Mouse (Mus musculus) urinary bladder, postnatal 36 days (tissue): ENCODE results near the gene Tmem11.

ENCODE experiments used
- DNase-seq, 2 experiments: peaks; one replicate each; pipeline ENCODE4 v3.0.0; 2022; ENCODE audit warnings: low spot score in 2 of 2, mixed read lengths in 1 of 2

Gene Tmem11

DNA sequence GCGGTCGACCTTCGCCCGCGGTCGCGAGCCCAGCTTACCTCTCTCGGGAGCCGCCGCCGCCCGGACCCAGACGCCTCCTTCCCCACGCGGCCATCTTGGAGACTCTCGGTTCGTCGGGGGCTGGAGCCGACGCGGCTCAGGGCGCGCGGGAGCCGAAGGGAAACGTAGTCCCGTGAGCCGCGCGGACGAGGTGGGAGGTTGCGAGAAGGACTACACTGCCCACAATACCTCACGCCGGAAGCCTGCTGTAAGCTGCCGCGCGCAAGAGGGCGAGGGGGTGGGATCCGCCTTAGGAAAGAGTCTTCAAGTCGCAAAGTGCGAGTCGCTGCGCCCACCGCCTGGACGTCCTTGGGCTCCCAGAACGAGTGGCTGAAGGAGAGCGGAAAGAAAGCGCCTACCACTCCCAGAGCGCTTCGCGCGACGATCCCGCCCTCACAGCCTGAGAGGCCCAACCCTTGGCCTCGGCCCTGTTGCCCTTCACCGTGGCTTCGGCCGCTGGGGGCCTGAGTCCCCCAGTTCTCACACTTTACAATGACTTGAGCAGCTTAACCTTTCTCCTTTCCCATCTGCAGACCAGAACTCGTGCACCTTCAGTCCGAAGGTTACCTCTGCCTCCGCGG lies at the start of gene Tmem11:
Gene Tmem11, minus strand, starts transcription at position 598 of the 620 bp plus-strand sequence.
- DNase-seq = peak; percentile 88 to 96

DNA sequence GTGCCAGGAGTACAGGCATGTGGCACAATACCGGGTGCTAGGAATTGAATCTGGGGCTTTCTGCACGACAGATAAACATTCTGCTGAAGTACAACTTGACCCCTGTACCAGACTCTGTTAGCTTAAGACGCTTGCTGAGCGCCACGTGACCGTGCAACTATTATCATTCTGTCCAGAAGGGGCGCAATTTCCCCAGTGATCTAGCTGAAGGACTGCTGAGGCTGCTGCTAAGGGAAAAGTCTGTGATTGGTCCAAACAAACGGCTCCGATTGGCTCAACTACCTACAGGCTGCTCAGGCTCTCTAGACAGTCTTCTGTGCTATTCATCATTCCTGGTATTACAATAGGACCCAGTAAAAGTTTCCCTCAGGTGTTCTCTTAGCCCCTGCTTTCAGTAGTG lies 48.2 kb upstream of the Tmem11 start:
- peak; percentile 83 to 89 for DNase-seq

GRCm38 (mm10) chr11:60924981-60925380 lies 45.9 kb upstream of the Tmem11 start:
- DNase-seq = no peak

DNA sequence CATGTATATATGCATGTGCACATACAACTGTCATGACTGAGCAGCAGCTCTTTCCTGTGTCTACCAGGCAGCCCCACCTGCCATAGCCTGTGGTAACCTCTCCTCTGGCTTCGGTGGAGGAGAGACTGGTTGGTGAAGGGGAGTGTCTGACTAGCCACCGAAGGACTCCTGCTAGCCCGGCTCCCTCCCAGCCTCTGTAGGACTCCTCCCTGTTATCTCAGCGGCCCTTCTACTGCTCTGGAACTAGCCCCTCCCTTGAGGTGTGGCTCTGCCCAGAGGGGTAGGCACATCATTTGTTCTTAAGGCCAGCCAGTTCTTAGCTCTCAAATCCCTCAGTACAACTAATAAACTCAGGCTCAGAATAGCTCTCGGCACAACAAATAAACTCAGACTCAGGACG lies 45.4 kb upstream of the Tmem11 start:
- DNase-seq = no peak

DNA sequence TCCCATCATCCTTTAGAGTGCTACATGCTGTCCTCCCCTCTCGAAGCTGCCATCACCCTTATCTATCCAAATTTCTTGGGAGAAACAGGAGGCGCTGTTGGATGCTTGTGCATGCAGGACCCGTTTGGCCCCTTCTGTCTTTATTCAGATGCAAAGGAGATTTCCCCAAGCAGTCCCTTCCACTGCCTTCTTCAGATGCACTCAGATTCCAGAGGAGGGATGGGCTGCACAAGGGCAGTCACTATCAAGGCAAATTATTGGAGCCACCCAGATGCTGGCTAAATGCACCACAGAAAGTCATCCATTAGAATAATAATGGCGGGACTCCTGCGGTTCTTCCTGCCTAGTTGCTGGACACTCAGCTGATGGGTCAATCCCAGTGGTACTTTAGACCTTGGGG lies 43.9 kb upstream of the Tmem11 start:
- DNase-seq = no peak

DNA sequence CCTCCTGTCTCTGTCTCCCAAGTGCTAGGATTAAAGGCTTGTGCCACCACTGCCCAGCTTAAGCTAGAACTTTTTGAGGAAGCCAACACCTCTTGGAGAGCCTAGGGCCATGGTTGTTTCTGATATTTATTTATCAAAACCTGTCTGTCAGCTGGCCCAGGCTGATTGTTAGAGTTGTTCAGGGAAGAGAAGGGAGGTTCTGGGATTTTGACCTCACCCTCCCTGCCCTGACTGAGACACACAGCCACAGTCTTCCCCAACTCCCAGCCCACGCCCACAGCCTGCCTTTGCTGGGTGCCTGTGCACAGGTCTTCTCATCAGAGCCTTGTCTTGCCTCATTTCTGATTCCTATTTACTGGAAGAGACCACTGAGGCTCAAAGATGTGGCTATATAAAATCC lies 43.1 kb upstream of the Tmem11 start:
- no peak for DNase-seq

DNA sequence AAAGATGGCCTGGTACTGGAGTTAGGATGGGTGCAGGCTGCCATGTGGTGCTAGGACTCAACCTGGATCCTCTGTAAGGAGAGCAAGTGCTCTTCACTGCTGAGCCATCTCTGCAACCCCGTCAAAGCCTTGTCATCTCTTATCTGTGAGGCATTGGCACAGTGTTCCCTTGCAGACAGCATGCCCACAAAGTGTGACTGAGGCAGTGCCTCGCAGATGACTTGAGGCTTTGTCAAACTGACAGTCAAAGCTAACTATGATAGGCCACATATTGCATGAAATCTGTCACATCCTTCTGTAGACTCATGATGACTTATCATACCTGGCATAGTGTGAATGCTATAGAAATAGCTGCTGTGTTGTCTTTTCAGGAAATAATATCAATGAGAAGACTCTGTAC lies 40.9 kb upstream of the Tmem11 start:
- DNase-seq = no peak

- DNase-seq = no peak
These were observed 36.1 kb upstream of the Tmem11 start for GRCm38 (mm10) chr11:60915201-60915600.

DNA sequence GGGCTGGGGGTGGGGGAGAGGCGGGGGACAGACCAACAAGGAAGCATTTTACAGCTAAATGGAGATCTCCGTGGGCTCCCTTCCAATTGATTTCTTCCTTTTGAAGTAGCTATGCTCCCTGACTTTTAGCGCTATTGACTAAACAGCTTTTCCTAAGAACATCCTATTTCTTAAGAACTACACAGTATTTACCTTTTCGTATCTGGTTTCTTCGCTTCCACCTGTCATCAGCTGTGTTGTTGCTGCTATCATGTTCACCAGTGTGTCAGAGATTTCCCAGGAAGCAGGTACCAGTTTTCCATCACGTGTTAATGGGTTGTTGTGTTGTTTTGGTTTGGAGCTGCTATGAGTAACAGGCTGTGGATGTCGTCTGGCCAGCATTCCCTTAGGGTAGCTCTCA lies 35.4 kb upstream of the Tmem11 start, which contains the start of gene Natd1:
Gene Natd1, minus strand, starts transcription at position 260 of the 400 bp plus-strand sequence.
- no peak for DNase-seq

GRCm38 (mm10) chr11:60913301-60914196 lies 34.5 kb upstream of the Tmem11 start:
- peak; percentile 86 to 89 for DNase-seq

DNA sequence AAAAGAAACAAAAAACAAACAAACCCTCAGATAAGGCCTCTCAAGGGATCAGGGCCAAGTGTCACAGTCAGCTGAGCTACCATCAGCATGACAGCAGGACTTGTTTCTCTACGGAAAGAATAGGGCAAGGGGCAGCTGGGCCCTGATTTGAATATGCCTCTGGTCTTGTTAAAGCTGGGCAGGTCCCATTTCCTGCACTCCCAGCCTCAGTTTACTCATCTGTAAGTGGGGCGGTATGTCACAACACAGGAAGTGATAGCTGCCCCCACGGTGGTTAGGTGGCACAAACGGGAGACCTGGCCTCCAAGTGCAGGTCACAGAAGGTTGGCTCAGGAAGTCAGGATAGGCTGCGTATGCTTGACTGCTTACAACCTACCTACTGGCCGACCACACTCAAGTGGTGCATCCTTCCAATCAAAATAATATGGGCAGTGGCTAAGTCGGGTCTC lies 33.5 kb upstream of the Tmem11 start:
- DNase-seq = no peak

DNA sequence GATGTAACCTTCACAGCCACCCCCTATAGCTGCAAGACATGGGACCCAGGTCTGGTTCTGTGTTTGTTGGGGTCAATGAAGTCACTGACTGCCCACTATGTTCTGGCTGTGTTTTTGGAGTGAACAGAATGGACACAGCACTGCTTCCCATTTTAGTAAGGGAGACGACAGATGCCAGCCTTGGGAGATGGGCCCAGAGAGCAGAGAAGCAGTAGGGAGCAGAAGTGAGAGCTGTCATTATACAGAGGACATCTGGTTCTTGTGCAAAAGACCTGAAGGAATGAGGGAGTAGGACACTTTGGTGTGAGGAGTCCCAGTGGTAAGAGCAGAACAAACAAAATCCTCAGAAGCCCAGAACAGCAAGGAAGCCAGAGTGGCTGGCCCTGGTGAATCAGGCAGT lies 30.6 kb upstream of the Tmem11 start:
- DNase-seq = no peak

GRCm38 (mm10) chr11:60908073-60908472 lies 29.0 kb upstream of the Tmem11 start:
- no peak for DNase-seq

- no peak for DNase-seq
These were observed 27.4 kb upstream of the Tmem11 start for GRCm38 (mm10) chr11:60906449-60906848.

DNA sequence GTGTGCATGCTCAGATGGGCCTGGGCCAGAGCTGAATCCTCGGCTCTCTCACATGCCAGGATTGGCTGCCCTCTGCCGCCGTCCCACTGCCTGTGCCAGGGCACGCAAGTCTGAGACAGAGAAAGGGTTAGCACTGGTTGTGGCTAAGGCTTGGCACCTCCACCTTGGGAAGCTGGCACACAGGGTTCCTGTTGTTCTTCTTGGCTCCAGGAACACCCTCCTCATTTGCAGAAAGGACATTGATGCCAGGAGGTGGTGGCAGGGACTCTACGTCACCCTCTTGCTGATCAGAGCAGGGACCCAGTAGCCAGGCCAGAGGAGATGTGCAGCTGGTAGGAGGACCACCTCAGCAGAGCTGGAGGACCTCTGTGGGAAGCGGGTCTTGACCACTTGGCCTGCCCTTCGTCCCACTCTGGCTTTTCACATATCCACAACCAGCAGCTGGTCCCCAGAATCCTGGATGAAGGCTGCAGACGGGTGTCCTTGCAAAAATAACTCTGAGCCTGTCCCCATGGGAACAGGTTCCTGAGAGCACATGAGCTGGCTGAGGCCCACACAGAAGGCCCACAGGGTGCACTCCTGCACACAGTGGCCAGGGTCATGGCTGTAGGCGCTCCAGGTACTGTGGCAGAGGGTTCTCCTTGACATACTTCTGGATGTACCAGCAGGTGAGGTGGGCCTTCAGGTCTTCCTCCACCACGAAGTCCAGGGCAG lies 26.5 kb upstream of the Tmem11 start:
- no peak for DNase-seq

DNA sequence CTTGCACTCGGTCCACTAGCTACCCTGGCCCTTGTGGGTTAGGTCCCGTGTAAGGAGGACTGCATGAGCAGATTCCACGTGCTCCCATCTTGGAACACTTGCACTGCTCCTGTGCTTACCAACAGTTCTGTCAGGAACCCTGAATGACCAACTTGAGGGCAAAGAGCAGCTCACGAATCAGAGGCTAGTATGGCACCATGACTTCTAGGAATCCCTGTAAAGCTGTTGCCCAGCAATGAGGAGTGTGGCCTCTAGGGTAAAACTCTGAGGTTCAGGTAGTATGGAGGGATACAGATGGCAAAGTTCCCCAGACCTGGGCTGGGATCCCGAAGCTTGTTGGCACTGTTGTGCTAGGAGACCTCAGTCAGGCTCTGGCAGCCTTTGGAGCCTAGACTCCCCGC lies 24.6 kb upstream of the Tmem11 start:
- DNase-seq = no peak

DNA sequence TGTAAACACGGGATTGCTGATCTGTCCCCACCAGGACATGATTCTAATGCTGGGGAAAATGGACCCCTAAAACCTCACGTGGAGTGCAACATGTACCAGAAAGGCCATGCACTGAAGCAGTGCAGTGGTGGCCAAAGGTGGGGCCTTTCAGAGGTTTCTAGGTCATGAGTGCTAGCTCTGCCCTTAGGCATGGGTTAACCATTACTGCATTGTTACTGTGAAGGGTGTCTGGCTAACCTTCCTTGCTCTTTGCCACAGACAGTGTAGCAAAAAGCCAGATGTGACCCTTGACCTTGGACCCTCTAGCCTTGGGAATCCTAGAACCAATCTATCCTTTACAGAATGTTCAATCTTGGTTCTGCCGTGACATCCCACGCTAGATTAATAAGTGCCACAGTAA lies 23.4 kb upstream of the Tmem11 start:
- no peak for DNase-seq

- DNase-seq = no peak
These were observed 22.9 kb upstream of the Tmem11 start for GRCm38 (mm10) chr11:60902001-60902400.

- DNase-seq = no peak
These were observed 16.8 kb upstream of the Tmem11 start for GRCm38 (mm10) chr11:60895915-60896314.

GRCm38 (mm10) chr11:60890744-60891143 lies 11.7 kb upstream of the Tmem11 start:
- no peak for DNase-seq

DNA sequence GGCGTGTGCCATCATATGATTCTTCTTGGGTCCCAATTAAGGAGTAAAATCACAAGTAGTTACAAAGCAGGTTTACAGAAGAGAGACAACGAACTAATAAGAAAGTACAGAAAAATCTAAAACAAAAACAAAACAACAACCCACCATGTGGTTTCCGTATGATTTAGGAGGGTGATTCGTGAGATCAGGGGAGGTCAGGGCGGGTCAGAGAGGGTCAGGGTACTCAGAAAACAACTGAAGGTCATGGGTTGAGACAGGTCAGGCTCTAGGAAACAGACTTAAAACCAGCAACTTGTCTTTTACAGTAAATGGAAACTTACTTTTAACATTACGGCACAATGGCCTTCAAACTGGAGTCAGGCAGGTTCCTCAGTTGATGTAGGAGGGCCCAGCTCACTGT lies 11.2 kb upstream of the Tmem11 start:
- no peak for DNase-seq

DNA sequence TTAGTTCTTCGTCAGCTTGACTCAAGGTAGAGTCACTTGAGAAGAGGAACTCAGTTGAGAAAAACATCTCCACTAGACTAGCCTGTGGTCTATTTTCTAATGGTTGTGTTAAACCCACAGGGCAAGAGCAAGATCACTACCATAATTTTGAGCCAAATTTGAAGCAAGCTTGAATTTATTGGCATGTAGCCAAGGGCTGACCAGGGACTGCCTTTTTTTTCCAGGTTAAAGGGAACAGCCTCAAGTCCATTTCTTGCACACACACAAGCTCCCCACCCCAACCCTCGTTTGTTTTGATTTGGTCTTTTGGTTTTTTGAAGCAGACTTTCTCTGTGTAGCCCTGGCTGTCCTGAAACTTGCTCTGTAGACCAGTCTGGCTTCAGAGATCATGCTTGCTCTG lies 10.8 kb upstream of the Tmem11 start:
- no peak for DNase-seq
